Mouse (Mus musculus) cerebellum, adult 11 months (tissue): ENCODE measurements around the gene Rnpep.

ENCODE experiments used
- DNase-seq: peaks from one replicate; pipeline ENCODE4 v3.0.0; 2022

Gene Rnpep

DNA sequence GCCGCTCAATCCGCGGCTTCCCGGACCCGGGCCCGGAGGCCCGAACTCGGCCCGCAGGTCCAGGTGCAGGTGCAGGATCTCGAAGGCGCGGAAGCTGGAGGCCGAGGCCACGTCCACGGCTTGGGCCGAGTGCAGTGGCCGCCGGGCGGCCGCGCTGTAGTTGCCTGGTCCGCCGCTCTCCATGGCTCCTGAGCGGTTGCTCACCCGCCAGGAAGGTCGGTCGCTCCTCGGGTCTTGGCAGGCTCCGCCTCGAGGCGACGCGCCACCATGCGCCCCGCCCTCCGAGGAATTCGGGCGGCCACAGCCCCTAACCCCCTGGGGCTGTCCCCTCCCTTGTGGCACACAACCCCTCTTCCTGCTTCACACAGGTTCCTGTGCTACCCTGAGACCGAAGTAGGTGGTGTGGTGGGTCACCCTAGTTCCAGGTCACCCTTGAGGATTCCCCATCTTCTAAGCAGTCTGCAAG lies at the start of gene Rnpep:
Gene Rnpep (minus strand): TSS at position 259 of the 466 bp plus-strand sequence.
- DNase-seq, result peak; percentile 74

- DNase-seq, result no peak
These were observed 46.7 kb upstream of the Rnpep start for GRCm38 (mm10) chr1:135330578-135330977.

GRCm38 (mm10) chr1:135328368-135328767 lies 44.5 kb upstream of the Rnpep start:
- no peak for DNase-seq

- DNase-seq, result no peak
These were observed 42.0 kb upstream of the Rnpep start for GRCm38 (mm10) chr1:135325934-135326333.

- DNase-seq, result no peak
These were observed 40.7 kb upstream of the Rnpep start, which contains the start of gene Lmod1 for GRCm38 (mm10) chr1:135324571-135324970. TSS of gene Lmod1 (plus strand) at chr1:135324807.

GRCm38 (mm10) chr1:135323367-135323901 lies 39.5 kb upstream of the Rnpep start:
- no peak for DNase-seq

DNA sequence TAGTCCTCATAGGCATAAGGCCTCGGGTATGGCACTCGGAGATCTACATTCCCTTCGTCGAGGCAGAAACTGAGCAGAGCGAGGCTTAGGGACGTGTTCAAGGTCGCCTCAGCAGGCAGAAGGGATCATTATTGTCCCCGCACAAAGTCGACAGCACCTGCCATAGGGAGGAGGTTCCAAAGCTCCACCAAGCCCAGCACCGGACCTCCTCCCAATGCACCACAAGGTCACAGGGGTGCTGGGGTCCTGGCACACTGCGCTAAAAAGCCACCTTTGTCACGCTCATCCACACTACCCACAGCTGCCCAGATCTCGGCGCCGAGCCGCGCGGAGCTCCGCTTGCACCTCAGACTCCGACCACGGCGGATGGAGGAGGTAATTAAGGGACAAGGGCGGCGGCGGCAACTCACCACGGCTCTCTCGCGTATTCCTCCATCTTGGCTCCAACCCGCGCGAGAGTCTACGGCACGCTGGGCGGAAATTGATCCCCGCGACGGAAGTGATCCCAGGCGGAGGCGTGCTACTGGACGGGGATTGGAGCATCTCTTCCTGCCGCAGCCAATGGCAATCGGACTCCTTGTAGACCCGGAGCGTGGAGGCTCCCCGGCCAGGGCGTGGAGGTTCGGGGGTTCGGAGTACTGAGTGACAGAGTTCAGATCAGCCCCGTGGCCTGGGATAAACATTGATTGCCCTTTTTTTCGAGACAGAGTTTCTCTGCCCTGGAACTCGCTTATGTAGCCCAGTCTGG lies 29.6 kb upstream of the Rnpep start, which contains the start of gene Timm17a:
Gene Timm17a (minus strand): TSS at position 495 of the 748 bp plus-strand sequence.
- DNase-seq, result peak; percentile 87

GRCm38 (mm10) chr1:135312201-135312600 lies 28.3 kb upstream of the Rnpep start:
- no peak for DNase-seq

- no peak for DNase-seq
These were observed 27.5 kb upstream of the Rnpep start for GRCm38 (mm10) chr1:135311356-135311755.

DNA sequence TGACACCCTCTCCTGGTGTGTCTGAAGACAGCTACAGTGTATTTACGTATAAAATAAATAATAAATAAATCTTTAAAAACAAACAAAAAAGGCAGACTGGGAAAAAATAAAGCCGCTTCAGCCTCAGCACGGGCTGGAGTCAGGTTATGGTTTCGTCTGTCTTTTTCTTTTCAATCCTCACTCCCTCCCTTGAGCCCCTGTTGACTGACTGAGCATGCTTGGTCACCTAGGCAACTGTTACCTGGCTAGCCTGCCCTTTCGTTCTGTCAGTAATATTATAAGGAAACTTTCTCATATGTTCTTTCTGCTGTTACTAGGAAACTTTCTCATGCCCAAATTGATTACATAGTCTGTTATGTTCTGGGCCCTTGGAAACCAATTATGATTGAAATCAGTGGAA lies 7.0 kb upstream of the Rnpep start:
- no peak for DNase-seq

GRCm38 (mm10) chr1:135286311-135286710 lies 2.4 kb upstream of the Rnpep start:
- no peak for DNase-seq

DNA sequence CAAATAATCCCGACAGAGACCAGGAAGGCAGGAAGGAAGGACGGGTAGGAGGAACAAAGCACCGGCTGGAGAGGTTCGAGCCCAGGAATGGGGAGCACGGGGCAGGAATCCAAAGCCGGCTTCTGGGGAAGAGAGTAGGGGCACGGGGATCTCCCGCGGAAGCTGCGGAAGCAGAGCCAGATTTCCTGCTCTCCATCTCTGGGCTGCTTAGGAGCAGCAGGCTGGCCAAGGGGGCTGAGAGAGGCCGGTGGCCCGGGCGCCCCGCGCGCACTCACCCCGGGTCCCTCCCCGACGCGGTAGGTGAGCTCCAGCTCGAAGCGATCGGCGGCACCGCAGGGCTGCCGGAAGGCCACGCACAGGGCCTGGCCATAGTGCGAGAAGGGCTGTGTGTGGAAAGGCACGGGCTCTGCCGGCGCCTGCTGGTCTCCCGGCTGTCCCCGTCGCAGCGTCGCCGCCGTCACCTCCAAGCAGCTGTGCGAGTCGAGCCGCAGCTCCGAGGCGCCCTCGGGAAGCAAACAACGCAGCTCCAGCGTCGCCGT lies 528 bp downstream of the Rnpep start:
- no peak for DNase-seq

DNA sequence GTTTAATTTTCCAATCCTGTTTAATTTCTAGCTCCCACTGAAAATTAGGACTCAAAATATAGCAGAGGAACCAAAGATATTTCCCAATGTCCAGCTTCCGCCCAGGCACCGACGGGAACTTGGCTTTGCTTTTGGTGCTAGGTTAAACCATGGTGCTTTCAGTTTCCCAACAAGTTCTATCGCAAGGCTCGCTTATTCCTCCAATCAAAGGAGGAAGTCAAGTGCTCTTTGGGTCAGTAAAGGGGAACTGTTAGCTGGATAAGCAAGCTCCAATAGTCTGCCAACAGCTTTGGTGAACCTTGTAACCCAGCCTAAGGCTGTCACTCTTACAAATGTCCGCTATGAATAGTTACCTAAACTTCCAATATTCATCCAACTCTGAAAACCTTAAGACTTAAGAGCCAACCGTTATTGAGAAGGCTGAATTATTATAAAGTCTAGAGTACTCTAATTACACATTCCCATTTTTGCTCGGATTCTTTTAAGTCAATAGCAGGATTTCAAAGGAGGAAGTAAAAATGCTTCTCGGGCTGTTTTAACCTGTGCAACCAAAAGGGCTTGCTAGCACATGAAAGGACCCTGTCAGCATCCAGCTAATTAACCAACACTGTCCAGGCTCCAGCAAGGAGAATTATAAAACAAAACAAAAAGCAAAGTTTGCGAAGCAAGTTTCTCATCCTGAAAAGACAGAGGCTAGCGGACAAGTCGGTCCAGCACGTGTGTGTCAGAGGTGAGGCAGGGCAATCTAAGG lies 1.2 kb downstream of the Rnpep start:
- no peak for DNase-seq

DNA sequence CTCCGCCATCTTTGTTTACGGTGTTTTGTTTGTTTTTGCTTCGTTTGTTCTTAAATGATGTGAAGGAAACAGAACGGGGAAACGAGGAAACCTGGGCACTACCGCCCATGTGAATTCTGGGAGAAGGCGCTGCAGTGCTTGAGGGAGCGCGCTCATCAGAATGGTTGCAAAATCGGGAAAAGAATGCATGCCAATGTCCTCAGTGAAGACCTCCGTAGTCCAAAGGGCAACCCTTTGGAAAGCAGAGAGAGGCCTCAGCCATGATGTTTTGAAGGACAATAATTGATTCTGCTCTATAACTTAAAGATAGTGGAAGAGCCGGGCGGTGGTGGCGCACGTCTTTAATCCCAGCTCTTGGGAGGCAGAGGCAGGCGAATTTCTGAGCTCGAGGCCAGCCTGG lies 2.0 kb downstream of the Rnpep start:
- DNase-seq, result no peak

GRCm38 (mm10) chr1:135280646-135281045 lies 3.2 kb downstream of the Rnpep start:
- peak; percentile 31 for DNase-seq

GRCm38 (mm10) chr1:135271371-135271770 lies 12.5 kb downstream of the Rnpep start:
- peak; percentile 67 for DNase-seq

DNA sequence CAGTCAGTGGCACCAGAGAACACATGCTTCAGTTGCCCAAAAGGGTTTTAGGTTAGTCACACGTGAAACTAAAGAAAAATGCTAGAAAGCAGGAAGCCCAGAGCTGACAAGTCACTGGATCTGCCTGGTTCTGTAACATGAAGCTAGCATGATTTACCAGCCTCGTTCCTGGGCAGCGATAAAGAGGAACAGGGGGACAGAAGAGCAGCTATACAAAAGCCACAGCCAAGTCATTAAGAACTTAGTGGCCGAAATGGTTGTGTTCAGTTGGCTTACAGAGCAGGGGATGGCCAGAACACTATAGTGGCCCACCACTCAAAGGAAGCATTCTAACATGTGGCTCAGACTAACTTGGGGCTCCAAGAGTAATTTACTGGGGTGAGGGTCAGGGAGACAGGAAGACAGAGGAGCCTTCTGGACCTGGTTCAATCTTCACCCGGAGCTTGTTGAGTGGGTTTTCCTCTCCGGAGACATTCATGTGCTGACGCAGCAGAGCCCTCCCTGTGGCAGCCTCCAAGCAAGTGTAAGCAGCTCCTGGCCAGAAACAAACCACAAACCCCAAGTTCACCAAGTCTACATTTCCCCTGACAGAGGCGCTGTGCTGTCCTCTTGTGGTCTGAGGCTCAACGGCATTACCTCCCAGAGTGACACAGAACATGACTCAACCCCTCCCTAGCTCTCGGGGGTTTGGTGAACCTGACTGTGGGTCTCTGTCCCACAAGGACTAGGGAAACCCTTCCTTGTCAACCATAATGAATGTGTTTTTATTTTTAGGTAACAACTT lies 16.0 kb downstream of the Rnpep start:
- DNase-seq, result no peak

DNA sequence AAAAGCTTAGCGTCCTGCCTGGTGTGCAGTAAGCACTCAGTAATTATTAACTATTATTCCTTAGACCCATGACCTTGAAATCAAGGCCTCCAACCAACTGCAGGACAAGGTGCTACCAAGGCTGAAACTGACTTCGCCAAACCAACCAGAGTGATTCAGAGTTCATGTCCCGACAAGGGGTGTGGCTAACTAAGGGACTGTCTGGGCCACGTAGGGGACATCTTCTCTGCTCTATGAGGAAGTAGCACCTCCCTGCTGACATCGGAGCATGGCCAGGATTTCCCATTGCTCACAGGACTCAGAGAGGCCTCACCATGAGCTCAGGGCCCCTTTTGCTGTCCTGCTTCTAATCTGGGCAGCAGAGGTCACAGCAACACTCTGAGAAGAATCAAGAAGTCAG lies 18.1 kb downstream of the Rnpep start:
- no peak for DNase-seq

DNA sequence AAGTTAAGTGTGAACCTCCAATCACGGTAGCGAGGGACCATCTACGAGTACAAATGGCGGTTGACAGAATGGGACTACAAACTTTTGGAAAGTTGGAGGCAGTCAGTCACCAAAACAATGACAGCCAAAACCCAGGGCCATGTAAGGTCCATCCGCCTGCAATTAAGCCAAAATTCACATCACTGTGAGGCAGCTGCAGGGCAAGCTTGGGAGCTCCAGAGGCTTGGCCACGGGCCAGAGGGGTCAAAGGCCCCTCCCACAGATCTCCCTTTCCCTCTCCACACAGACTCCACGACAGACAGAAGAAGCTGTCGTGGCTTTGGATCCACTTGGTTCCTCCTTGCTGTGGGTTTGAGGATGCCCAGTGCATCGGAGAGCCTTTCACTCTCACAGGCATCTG lies 20.6 kb downstream of the Rnpep start:
- DNase-seq, result no peak

- DNase-seq, result no peak
These were observed 21.6 kb downstream of the Rnpep start for GRCm38 (mm10) chr1:135262329-135262728.

DNA sequence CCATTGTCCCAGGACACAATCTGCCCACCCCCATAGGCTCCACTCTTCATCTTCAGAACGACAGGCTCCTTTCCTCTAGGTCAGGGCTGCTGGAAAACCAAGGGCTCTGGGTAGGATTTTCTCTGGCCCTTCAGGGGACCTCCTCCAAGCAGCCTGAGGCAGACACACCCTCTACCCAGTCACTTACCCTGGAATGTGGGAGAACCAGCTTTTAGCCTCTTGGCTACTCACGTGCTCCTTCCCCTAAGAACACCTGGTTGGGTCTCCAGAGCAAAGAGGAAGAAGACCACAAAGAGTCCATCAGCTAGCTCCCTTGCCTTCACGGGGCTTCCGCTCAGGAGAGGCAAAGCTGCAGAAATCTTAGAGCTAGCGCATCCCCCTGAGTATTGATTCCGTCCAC lies 23.0 kb downstream of the Rnpep start:
- DNase-seq, result no peak

- DNase-seq, result peak; percentile 80
These were observed 24.8 kb downstream of the Rnpep start for GRCm38 (mm10) chr1:135259128-135259436.
